Mouse (Mus musculus): Measurements from ENCODE around the gene Slc29a1.

- TF ChIP-seq CTCF (IDR thresholded peaks at IDR 0.05; ENCODE audit: borderline replicate concordance, extremely low read depth, insufficient read depth, insufficient read length) (peak; percentile 58), POLR2A (IDR thresholded peaks at IDR 0.05; ENCODE audit: borderline replicate concordance, extremely low read depth, insufficient read depth, insufficient read length, poor library complexity, severe bottlenecking) (peak; percentile 34; the same call in 1 of the 2 replicates)
Measured at GRCm38 (mm10) chr17:45629861-45630694, 30.7 kb upstream of the Slc29a1 start.
